Comparison of ENCODE assay signal across 8 mouse cellular contexts in the genomic region with DNA sequence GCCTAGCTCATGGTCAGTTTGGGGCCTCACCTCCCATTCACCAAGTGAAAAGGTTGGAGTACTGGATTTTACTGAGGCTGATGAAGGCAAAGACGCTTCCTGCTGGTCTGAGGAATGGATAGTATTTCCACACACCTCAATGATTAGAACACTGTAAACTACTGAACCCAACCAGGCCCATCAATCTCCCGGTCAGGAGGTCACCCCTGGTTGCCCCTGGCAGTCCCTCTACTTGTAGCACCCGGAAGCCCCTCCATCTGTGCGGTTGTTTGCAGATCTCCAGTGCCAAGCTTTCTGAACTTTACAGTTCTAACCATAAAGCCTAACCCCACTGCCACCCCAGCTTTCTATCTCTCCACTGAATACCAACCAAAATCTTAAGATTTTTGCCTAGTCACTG. TPM values are rescaled to one million over a fixed set of nuclear protein-coding genes. Genes with fewer than 3 reads are reported as not detected.
DNase-seq lines count a peak whose midpoint lies in the region; ATAC-seq and TF ChIP-seq lines count a peak whose summit lies in the region.

No protein-coding gene starts in this region.

- peak overlapping the region; percentile 30; the same call in 1 of the 2 replicates for H3K4me3 ChIP-seq in heart, embryonic 11.5 days (ENCODE audit: low read depth, low read length)
- H3K4me3 ChIP-seq in midbrain, embryonic 12.5 days: no peak overlapping the region
- H3K4me3 ChIP-seq in midbrain, postnatal 0 days (ENCODE audit: low read depth, low read length): no peak overlapping the region
- 0 out of 2 replicates have a peak overlapping the region, but pooled peaks have one; percentile 26 for H3K4me3 ChIP-seq in intestine, postnatal 0 days (ENCODE audit: low read depth, low read length)
- no peak overlapping the region for H3K4me3 ChIP-seq in stomach, embryonic 14.5 days (ENCODE audit: low read depth, low read length)

- WGBS in heart, embryonic 11.5 days (ENCODE audit: insufficient replicate concordance): 57% methylated on average over 4 of the region's 4 CpGs
- 71% methylated on average over 4 of the region's 4 CpGs for WGBS in midbrain, embryonic 12.5 days
- 82% methylated on average over 4 of the region's 4 CpGs for WGBS in midbrain, postnatal 0 days
- WGBS in intestine, postnatal 0 days: 68% methylated on average over 4 of the region's 4 CpGs
- 37% methylated on average over 4 of the region's 4 CpGs for WGBS in stomach, embryonic 14.5 days

- H3K27me3 ChIP-seq in heart, embryonic 11.5 days (ENCODE audit: control insufficient read depth, insufficient read depth, low read length): no peaks in the 10 kb centered on the region
- H3K27me3 ChIP-seq in midbrain, embryonic 12.5 days: peaks cover 10% of the 10 kb centered on the region; the same call in 1 of the 2 replicates
- H3K27me3 ChIP-seq in midbrain, postnatal 0 days (ENCODE audit: insufficient read depth, low read length): no peaks in the 10 kb centered on the region
- H3K27me3 ChIP-seq in intestine, postnatal 0 days (replicated peaks; ENCODE audit: control insufficient read depth, insufficient read depth, low read length): no peaks in the 10 kb centered on the region
- H3K27me3 ChIP-seq in stomach, embryonic 14.5 days (ENCODE audit: control insufficient read depth, insufficient read depth, low read length): no peaks in the 10 kb centered on the region

- H3K36me3 ChIP-seq in heart, embryonic 11.5 days (ENCODE audit: control insufficient read depth, insufficient read depth, low read length): no peaks in the 10 kb centered on the region
- H3K36me3 ChIP-seq in midbrain, embryonic 12.5 days: no peaks in the 10 kb centered on the region
- H3K36me3 ChIP-seq in midbrain, postnatal 0 days (ENCODE audit: insufficient read depth, low read length): no peaks in the 10 kb centered on the region
- no peaks in the 10 kb centered on the region for H3K36me3 ChIP-seq in intestine, postnatal 0 days (ENCODE audit: control insufficient read depth, insufficient read depth)
- H3K36me3 ChIP-seq in stomach, embryonic 14.5 days (ENCODE audit: control insufficient read depth, insufficient read depth, low read length): no peaks in the 10 kb centered on the region

- DNase-seq in heart, postnatal 36 days: no peak
- no peak for DNase-seq in midbrain, postnatal 0 days (ENCODE audit: low spot score)
- no peak for DNase-seq in layer of hippocampus, adult 18-20 months (ENCODE audit: low spot score in 2 of 2)
- no peak for DNase-seq in cerebellum, adult 18-20 months

- no peak overlapping the region for H3K27ac ChIP-seq in heart, embryonic 11.5 days (ENCODE audit: low read depth, low read length)
- no peak overlapping the region for H3K27ac ChIP-seq in midbrain, embryonic 12.5 days (replicated peaks)
- H3K27ac ChIP-seq in midbrain, postnatal 0 days (ENCODE audit: low read depth, low read length): no peak overlapping the region
- H3K27ac ChIP-seq in intestine, postnatal 0 days (ENCODE audit: low read depth, low read length): no peak overlapping the region
- no peak overlapping the region for H3K27ac ChIP-seq in stomach, embryonic 14.5 days (ENCODE audit: low read length)

- no peaks in the 10 kb centered on the region for H3K9me3 ChIP-seq in heart, embryonic 11.5 days (replicated peaks; ENCODE audit: control insufficient read depth, low read length)
- no peaks in the 10 kb centered on the region for H3K9me3 ChIP-seq in midbrain, embryonic 12.5 days
- H3K9me3 ChIP-seq in midbrain, postnatal 0 days (ENCODE audit: low read length): no peaks in the 10 kb centered on the region
- H3K9me3 ChIP-seq in intestine, postnatal 0 days (ENCODE audit: control insufficient read depth): no peaks in the 10 kb centered on the region
- no peaks in the 10 kb centered on the region for H3K9me3 ChIP-seq in stomach, embryonic 14.5 days (ENCODE audit: control insufficient read depth, low read depth, low read length)

- TF ChIP-seq CTCF in midbrain, postnatal 0 days (IDR thresholded peaks at IDR 0.05): no peak
- no peak for TF ChIP-seq CTCF in intestine, postnatal 0 days (IDR thresholded peaks at IDR 0.05; ENCODE audit: low read depth)

- peak overlapping the region; percentile 50 for H3K9ac ChIP-seq in heart, embryonic 11.5 days (ENCODE audit: low read depth, low read length)
- H3K9ac ChIP-seq in midbrain, embryonic 12.5 days (replicated peaks): 0 out of 2 replicates have a peak overlapping the region, but pooled peaks have one; percentile 29
- H3K9ac ChIP-seq in midbrain, postnatal 0 days (replicated peaks; ENCODE audit: low read length, poor library complexity, severe bottlenecking): no peak overlapping the region
- no peak overlapping the region for H3K9ac ChIP-seq in intestine, postnatal 0 days (ENCODE audit: low read depth, low read length)
- 0 out of 2 replicates have a peak overlapping the region, but pooled peaks have one; percentile 25 for H3K9ac ChIP-seq in stomach, embryonic 14.5 days (replicated peaks; ENCODE audit: low read depth, low read length)

- intact Hi-C loops in heart, postnatal 36 days (cut with DNase I): loop anchor here (5.0 kb wide), 1 partner anchor 701 kb away; no protein-coding TSS in a partner anchor

- no peak for ATAC-seq in heart, embryonic 11.5 days (replicated peaks; ENCODE audit: insufficient number of reproducible peaks, low FRiP score, low TSS enrichment)
- no peak for ATAC-seq in midbrain, embryonic 12.5 days (ENCODE audit: low FRiP score, low read depth)
- no peak for ATAC-seq in midbrain, postnatal 0 days (ENCODE audit: low FRiP score)
- no peak for ATAC-seq in intestine, postnatal 0 days
- ATAC-seq in stomach, embryonic 14.5 days (ENCODE audit: insufficient number of reproducible peaks, insufficient read depth, low FRiP score, low read depth): no peak

- 0 out of 2 replicates have a peak, but pooled peaks cover 5% of the 10 kb centered on the region for H3K4me1 ChIP-seq in heart, embryonic 11.5 days (ENCODE audit: control insufficient read depth, insufficient read depth, low read length)
- H3K4me1 ChIP-seq in midbrain, embryonic 12.5 days: peaks cover 7% of the 10 kb centered on the region; the same call in 1 of the 2 replicates
- 0 out of 2 replicates have a peak, but pooled peaks cover 3% of the 10 kb centered on the region for H3K4me1 ChIP-seq in midbrain, postnatal 0 days (ENCODE audit: insufficient read depth, low read length)
- H3K4me1 ChIP-seq in intestine, postnatal 0 days (replicated peaks; ENCODE audit: control insufficient read depth, insufficient read depth, low read length): no peaks in the 10 kb centered on the region
- H3K4me1 ChIP-seq in stomach, embryonic 14.5 days (ENCODE audit: control insufficient read depth, insufficient read depth, low read length): no peaks in the 10 kb centered on the region

- peak overlapping the region; percentile 60 for H3K4me2 ChIP-seq in heart, embryonic 11.5 days
- peak overlapping the region; percentile 47; the same call in 1 of the 2 replicates for H3K4me2 ChIP-seq in midbrain, embryonic 12.5 days (replicated peaks)
- H3K4me2 ChIP-seq in midbrain, postnatal 0 days (ENCODE audit: low read depth, low read length, poor library complexity, severe bottlenecking): no peak overlapping the region; the same call in 1 of the 2 replicates
- H3K4me2 ChIP-seq in intestine, postnatal 0 days (replicated peaks; ENCODE audit: low read depth): peak overlapping the region; percentile 62
- H3K4me2 ChIP-seq in stomach, embryonic 14.5 days (replicated peaks; ENCODE audit: low read depth, low read length): peak overlapping the region; percentile 49

RNA-seq across cellular contexts. Expression of gene Eid1, which starts 11.7 kb away (rescaled TPM):
- polyA plus RNA-seq in heart, embryonic 11.5 days (2014; fragmentation: Nextera tagmentation; extraction: Ambion mirVana): 182 and 197 TPM in 2 replicates
- 10 to 100 TPM; 52.2 to 58.0 TPM for total RNA-seq in heart, postnatal 36 days (2021)
- 298 and 327 TPM in 2 replicates for polyA plus RNA-seq in midbrain, embryonic 12.5 days (2016; fragmentation: Nextera tagmentation; extraction: Ambion mirVana)
- 428 and 544 TPM in 2 replicates for total RNA-seq in midbrain, postnatal 0 days (2014; rRNA removed)
- 421 and 465 TPM in 2 replicates for polyA plus RNA-seq in midbrain, postnatal 0 days (2015; fragmentation: Nextera tagmentation; extraction: Ambion mirVana)
- 64.3 and 67.4 TPM in 2 replicates for polyA plus RNA-seq in intestine, postnatal 0 days (2015; fragmentation: Nextera tagmentation; extraction: Ambion mirVana)
- 196 and 208 TPM in 2 replicates for polyA plus RNA-seq in stomach, embryonic 14.5 days (2014; fragmentation: Nextera tagmentation; extraction: Ambion mirVana)
- total RNA-seq in layer of hippocampus, adult 18-20 months (2021): 100 to 1,000 TPM; 258 to 271 TPM

RNA-seq across cellular contexts. Expression of gene Cep152, which starts 36.2 kb away (rescaled TPM):
- 5.2 and 5.3 TPM in 2 replicates for polyA plus RNA-seq in heart, embryonic 11.5 days (2014; fragmentation: Nextera tagmentation; extraction: Ambion mirVana)
- 1 to 10 TPM; 1.4 TPM for total RNA-seq in heart, postnatal 36 days (2021)
- polyA plus RNA-seq in midbrain, embryonic 12.5 days (2016; fragmentation: Nextera tagmentation; extraction: Ambion mirVana): 8.8 and 9.5 TPM in 2 replicates
- total RNA-seq in midbrain, postnatal 0 days (2014; rRNA removed): 1.0 and 2.7 TPM in 2 replicates
- polyA plus RNA-seq in midbrain, postnatal 0 days (2015; fragmentation: Nextera tagmentation; extraction: Ambion mirVana): 1.0 and 1.1 TPM in 2 replicates
- polyA plus RNA-seq in intestine, postnatal 0 days (2015; fragmentation: Nextera tagmentation; extraction: Ambion mirVana): 0.98 and 1.3 TPM in 2 replicates
- polyA plus RNA-seq in stomach, embryonic 14.5 days (2014; fragmentation: Nextera tagmentation; extraction: Ambion mirVana): 7.0 and 7.4 TPM in 2 replicates
- 1 to 10 TPM; 3.2 TPM for total RNA-seq in layer of hippocampus, adult 18-20 months (2021)

Comparison
In these comparisons a context has a peak if more than half of its experiments do, and no peak if none do; other contexts are left out.
1. H3K9ac ChIP-seq: peak in heart, embryonic 11.5 days (single experiment), midbrain, embryonic 12.5 days (single experiment) and stomach, embryonic 14.5 days (single experiment); none in midbrain, postnatal 0 days (single experiment) and intestine, postnatal 0 days (single experiment).
2. H3K4me3 ChIP-seq: peak in heart, embryonic 11.5 days (single experiment) and intestine, postnatal 0 days (single experiment); none in midbrain, embryonic 12.5 days (single experiment), midbrain, postnatal 0 days (single experiment) and stomach, embryonic 14.5 days (single experiment).